Mouse (Mus musculus): ENCODE results near the gene Gm42715.
"Not testable (repeated sequence)": the region's sequence is repeated elsewhere in the genome, so short reads cannot be mapped to it uniquely, and the experiment has no call there.

Gene Gm42715

GRCm38 (mm10) chr7:127519284-127519683 lies at the start of gene Gm42715:
Gene Gm42715, plus strand, starts transcription at chr7:127519584.
- DNase-seq = no peak

GRCm38 (mm10) chr7:127470011-127470715 lies 49.2 kb upstream of the Gm42715 start:
- no peak for DNase-seq

- DNase-seq = peak; percentile 90
Measured at GRCm38 (mm10) chr7:127470743-127471645, 48.4 kb upstream of the Gm42715 start.

- no peak for DNase-seq
Measured at GRCm38 (mm10) chr7:127471646-127472010, 47.8 kb upstream of the Gm42715 start.

- no peak for DNase-seq
Measured at GRCm38 (mm10) chr7:127472060-127472459, 47.3 kb upstream of the Gm42715 start.

- DNase-seq = no peak
Measured at GRCm38 (mm10) chr7:127473705-127474104, 45.7 kb upstream of the Gm42715 start.

DNA sequence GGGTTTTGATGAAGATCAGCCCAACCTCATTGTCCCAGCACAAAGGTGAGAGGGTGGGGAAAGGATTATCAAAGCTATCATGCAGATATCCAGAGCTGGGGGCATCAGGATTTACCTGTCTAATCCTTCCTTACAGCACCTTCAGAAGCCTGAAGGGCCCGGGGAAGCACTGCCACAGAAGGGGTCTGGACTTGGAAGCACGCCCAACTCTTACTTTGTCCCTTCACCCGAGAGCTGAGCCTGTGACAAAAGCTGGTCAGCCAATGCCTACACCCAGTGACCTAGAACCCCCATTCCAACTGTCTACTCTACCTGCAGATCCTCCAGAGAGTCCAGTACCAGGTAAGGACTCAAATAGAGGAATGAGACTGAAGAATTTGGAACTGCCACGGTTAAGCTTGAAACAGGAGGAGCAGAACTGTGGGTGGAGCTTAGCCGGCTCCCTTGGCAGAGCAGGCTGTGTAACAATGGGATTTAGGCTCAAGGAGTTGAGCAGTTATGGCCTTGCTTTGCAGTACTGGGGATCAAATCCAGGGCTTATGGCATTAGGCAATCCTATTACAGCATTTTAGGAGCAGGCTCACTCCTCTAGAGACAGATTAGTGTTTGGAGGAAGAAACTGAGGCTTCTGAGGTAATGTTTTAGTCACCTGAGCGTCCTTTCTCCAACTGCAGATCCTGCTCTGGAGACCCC lies 44.9 kb upstream of the Gm42715 start:
- no peak for DNase-seq

DNA sequence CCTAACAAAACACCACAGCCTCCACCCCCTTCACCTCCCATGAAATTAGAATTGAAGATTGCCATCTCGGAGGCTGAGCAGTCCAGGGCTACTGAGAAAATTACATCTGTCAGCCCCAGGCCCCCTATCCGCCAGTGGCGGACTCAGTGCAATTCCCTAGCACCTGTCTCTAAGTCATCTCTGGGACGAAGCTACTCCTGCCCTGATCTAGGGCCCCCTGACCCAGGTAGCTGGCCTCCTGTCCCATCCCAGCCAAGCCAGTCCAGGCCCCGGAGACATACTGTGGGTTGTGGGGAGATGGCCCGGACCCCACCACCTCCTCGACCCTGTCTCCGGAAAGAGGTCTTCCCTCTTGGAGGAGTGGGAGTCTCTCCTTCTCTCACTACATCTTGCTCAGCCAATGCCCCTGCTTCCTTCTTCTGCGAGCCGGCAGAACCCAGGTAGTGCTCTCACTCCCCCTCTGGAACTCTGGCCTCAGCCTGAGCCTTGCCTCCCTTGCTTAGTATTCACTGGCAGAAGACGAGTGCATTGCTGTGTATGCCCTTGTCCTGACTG lies 44.1 kb upstream of the Gm42715 start:
- no peak for DNase-seq

- no peak for DNase-seq
Measured at GRCm38 (mm10) chr7:127476336-127476735, 43.0 kb upstream of the Gm42715 start.

DNA sequence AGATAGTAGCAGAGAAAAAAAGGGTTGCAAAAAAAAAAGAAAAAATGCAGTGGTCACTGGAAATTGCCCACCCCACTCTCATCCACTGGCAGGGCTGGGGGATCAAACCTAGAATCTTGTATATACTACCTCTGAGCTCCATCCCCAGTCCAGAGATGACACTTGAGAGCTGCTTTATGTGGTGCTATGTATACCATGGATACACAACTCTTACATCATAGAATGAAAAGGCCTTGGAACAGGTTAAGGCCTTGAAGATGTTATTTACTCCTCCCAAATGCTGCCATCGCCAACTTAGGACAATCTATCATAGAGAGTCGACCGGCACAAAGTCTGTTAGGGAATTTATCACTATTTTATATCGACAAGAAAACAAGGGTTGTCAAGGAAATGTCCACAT lies 42.5 kb upstream of the Gm42715 start:
- DNase-seq = no peak

- peak; percentile 99 for DNase-seq
Measured at GRCm38 (mm10) chr7:127477687-127478634, 41.4 kb upstream of the Gm42715 start.

DNA sequence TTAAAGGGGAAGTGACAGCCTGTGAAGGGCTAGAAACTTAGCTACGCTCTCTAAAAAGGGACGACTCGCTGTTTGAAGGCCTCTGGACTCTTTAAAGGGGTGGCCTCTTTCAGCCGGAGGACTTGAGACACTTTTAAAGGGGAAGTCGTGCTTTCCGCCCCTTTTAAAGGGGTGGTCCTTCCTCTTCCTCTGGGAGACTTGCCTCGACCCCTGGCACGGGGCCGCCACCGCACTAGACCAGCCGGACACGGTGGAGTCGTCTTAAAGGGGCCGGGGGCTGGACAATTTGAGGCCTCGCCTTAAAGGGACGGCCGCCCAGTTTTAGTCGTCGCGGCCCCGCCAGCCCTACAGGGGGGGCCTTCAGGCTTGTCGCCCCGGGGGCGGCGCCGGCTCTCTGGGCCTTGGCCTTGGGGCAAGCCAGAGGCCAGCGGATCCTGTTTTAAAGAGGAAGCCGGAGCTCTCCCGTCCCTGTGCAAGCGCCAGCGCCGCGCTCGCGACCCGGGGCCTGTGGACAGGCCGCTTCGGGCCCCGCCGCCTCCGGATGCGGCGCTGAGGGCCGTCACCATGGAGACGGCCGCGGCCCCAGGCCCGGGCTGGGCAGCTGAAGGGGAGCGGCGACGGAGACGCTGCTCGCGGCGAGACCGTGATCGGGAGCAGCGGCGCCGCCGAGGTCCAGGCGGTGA lies 40.6 kb upstream of the Gm42715 start, which contains the start of gene Fbrs:
TSS of gene Fbrs (plus strand) at position 565 of the 683 bp plus-strand sequence.
- DNase-seq = peak; percentile 97

GRCm38 (mm10) chr7:127479318-127480225 lies 39.8 kb upstream of the Gm42715 start:
- no peak for DNase-seq

- DNase-seq = no peak
Measured at GRCm38 (mm10) chr7:127480321-127480720, 39.1 kb upstream of the Gm42715 start.

DNA sequence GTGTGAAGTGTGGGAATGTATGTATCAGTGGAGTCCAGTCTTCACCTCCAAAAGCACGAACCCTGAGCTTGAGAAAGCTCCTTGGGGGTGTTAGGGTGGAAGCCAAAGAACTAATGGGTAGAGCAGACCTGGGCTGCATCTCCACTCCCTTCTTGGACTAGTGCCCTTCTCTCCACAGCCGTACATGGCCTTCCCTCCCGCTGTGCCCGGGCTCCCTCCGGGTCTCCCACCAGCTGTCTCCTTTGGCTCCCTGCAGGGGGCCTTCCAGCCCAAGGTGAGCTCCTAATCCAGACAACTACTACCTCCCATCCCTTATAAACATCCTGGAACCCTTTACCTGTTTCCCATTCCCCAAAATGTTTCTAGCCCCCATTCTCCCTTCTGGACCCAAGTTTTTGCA lies 34.0 kb upstream of the Gm42715 start:
- no peak for DNase-seq

GRCm38 (mm10) chr7:127488364-127488763 lies 31.0 kb upstream of the Gm42715 start:
- not testable (repeated sequence) for DNase-seq

GRCm38 (mm10) chr7:127489982-127490381 lies 29.4 kb upstream of the Gm42715 start:
- DNase-seq = no peak

GRCm38 (mm10) chr7:127491846-127492245 lies 27.5 kb upstream of the Gm42715 start:
- DNase-seq = no peak

GRCm38 (mm10) chr7:127494648-127495047 lies 24.7 kb upstream of the Gm42715 start:
- DNase-seq = no peak

- no peak for DNase-seq
Measured at GRCm38 (mm10) chr7:127497382-127497781, 22.0 kb upstream of the Gm42715 start.
